Mouse (Mus musculus) neural tube, embryonic 15.5 days (tissue): ENCODE measurements around the gene Qsox1. TPM values are rescaled to one million over a fixed set of nuclear protein-coding genes. Genes with fewer than 3 reads are reported as not detected.

ENCODE experiments used
- ATAC-seq: fragments of 200-750 bp; cut with Nextera tagmentation; 2 replicates; pipeline ENCODE4 v1.8.0; 2017; ENCODE audit warnings: mild to moderate bottlenecking, moderate TSS enrichment, moderate library complexity; ENCODE audit not compliant: low FRiP score
- H3K27ac ChIP-seq: fragments of 300-500 bp; sonication (generic); replicated peaks from 2 replicates; pipeline ENCODE4 v1.5.1; 2015; ENCODE audit warnings: mild to moderate bottlenecking, inconsistent platforms
- H3K27me3 ChIP-seq: fragments of 300-500 bp; sonication (generic); replicated peaks from 2 replicates; pipeline ENCODE4 v1.6.1; 2015; ENCODE audit warnings: inconsistent platforms
- H3K36me3 ChIP-seq: fragments of 300-500 bp; sonication (generic); 2 replicates; pipeline ENCODE4 v1.6.1; 2015; ENCODE audit warnings: inconsistent platforms
- H3K4me1 ChIP-seq: fragments of 300-500 bp; sonication (generic); 2 replicates; pipeline ENCODE4 v1.6.1; 2015; ENCODE audit warnings: inconsistent platforms
- H3K4me2 ChIP-seq: fragments of 300-500 bp; sonication (generic); 2 replicates; pipeline ENCODE4 v1.6.1; 2015; ENCODE audit warnings: inconsistent platforms, mild to moderate bottlenecking, moderate library complexity
- H3K4me3 ChIP-seq: fragments of 300-500 bp; sonication (generic); replicated peaks from 2 replicates; pipeline ENCODE4 v1.5.1; 2015; ENCODE audit warnings: mild to moderate bottlenecking, inconsistent platforms
- H3K9ac ChIP-seq: fragments of 300-500 bp; sonication (generic); replicated peaks from 2 replicates; pipeline ENCODE4 v1.6.1; 2015; ENCODE audit warnings: mild to moderate bottlenecking, inconsistent platforms
- H3K9me3 ChIP-seq: fragments of 300-500 bp; sonication (generic); replicated peaks from 2 replicates; pipeline ENCODE4 v1.6.1; 2016; ENCODE audit warnings: inconsistent platforms
- WGBS: fragments of 180-500 bp; shearing (Covaris S2); methylation state at CpG from one replicate; pipeline ENCODE4 v1.1.7; 2015; ENCODE audit warnings: mixed read lengths; 5-methylcytosine and 5-hydroxymethylcytosine counted together
- polyA plus RNA-seq: library from polyadenylated mRNA; unstranded; fragments of >200 nt; fragmentation: Nextera tagmentation; extraction: Ambion mirVana; gene quantifications from 2 replicates; pipeline ENCODE4 v1.2.1, GENCODE M21; 2015

Qsox1 gene
- polyA plus RNA-seq, 1 experiment from 2014 or later: 20.4 TPM

DNA sequence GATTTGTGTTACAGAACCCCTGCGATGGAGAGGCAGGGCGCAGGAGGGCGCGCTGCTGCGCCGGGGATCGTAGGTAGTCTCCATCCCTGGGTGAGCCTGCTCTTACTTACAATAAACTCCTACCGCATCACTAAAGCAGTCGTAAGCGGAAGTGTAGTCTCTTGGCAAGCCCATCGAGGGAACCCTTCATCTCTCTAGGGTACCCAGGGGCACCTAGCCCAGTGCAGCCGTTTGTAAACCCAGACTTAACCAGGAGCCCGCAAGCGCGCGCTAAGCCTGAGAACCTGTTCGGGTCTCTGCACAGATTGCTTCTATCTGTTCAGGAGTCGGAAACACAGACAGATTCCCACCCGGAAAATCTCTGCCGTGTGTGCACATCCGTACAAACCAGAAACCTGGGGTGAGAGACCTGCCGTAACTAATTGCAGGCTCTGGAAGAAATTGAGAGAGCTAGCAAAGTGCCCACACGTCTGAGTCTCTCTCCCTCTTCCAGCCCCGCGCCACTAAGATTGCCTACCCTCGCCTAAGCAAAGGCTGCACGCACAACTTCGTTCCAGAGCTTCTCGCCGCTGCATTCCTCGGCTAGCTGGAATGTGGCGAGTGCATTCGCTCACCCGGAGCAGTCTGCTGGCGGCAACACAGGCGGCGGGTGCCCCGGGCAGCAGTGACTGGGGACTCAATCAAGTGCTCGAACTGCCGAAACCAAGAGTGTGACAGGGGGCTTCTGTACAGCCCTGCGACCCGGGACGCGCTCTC is 71.9 kb downstream of the Qsox1 start:
- peak overlapping the region; percentile 76 for H3K4me2 ChIP-seq
- no peak overlapping the region for H3K27ac ChIP-seq
- WGBS: under 1% methylated on average over 44 of the region's 44 CpGs

DNA sequence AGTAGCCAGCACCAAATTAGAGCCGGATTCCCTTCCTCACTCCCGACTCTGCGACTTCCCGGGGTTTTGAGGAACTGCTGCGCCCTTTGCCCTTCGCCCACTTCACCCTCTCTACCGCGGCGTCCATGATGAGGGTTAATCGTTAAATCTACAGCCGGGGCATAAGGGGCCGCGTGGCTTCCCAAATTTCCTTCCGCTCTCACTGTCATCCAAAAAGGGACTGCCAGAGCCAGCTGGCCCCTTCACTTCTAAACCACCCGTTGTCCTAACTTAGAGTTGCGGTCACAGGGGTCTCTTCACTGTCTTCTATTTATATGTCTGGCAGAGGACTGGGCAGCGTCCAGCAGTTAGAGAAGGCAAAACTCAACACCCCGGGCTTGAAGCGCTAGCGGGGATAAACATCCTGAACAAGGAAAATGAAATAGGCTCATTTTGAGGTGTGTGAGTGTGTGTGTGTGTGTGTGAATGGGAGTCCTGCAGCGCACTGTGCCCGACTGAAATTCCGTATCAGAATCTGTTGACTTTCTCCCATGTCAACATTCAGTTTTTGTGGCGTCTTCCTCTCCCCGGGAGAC is 74.8 kb downstream of the Qsox1 start:
- Histone ChIP-seq H3K9me3 (no peaks in the 10 kb centered on the region), H3K9ac (no peak overlapping the region), H3K27me3 (peaks cover 88% of the 10 kb centered on the region), H3K4me1 (peaks cover 34% of the 10 kb centered on the region), H3K4me3 (0 out of 2 replicates have a peak overlapping the region, but pooled peaks have one; percentile 3), H3K4me2 (no peak overlapping the region; the same call in 1 of the 2 replicates), H3K36me3 (no peaks in the 10 kb centered on the region), H3K27ac (no peak overlapping the region)
- 2% methylated on average over 25 of the region's 25 CpGs for WGBS
- ATAC-seq: no peak

More for the DNA sequence above, 71.9 kb downstream of the Qsox1 start:
- H3K9ac ChIP-seq: no peak overlapping the region
- H3K9me3 ChIP-seq: no peaks in the 10 kb centered on the region
- H3K4me3 ChIP-seq: peak overlapping the region; percentile 40
- ATAC-seq: no peak
- H3K4me1 ChIP-seq: peaks cover 39% of the 10 kb centered on the region
- H3K27me3 ChIP-seq: peaks cover 86% of the 10 kb centered on the region
- no peaks in the 10 kb centered on the region for H3K36me3 ChIP-seq

DNA sequence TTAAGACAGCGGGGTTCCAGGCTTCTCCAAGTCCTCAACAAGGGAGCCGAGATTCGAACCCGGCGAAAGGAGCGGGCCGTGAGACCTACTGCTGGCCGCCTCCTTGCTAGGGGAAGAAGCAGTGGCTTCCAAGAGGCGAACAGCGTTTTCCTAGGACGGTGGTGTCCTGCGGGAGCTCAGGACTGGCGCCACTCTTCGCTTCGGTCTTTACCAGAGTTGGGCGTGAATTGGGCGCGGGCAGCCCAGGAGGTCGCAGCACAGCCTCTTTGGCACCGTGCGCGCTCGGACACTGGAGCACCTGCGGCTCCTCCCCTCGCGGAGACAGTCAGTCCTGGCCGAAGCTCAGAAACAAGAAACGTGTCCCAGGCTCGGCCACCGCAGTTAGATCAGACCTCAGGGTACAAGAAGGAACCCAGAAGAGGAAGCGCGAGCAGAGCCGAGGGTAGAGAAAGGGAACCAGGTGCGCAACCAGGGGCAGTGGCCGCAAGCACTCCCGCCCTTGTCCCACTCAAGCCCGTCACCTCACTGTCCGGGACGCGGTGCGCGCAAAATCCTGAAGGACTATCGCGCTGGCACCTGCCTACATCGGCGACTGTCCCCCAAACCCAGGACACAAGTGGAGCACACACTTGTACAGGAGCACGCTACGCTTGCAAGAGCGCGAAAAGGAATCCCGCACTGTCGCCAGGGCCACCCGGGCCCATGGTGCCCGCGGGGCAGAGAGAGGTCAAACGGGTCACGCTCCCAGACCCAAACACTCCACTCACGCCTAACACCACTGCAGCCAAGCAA is 75.5 kb downstream of the Qsox1 start:
- WGBS: under 1% methylated on average over 58 of the region's 58 CpGs
- ATAC-seq: no peak
- peak overlapping the region; percentile 3; the same call in 1 of the 2 replicates for H3K4me3 ChIP-seq
- no peaks in the 10 kb centered on the region for H3K9me3 ChIP-seq
- H3K27me3 ChIP-seq: peaks cover 88% of the 10 kb centered on the region
- H3K9ac ChIP-seq: no peak overlapping the region
- no peak overlapping the region for H3K27ac ChIP-seq
- H3K36me3 ChIP-seq: no peaks in the 10 kb centered on the region
- peaks cover 28% of the 10 kb centered on the region for H3K4me1 ChIP-seq
- H3K4me2 ChIP-seq: no peak overlapping the region; the same call in 1 of the 2 replicates

DNA sequence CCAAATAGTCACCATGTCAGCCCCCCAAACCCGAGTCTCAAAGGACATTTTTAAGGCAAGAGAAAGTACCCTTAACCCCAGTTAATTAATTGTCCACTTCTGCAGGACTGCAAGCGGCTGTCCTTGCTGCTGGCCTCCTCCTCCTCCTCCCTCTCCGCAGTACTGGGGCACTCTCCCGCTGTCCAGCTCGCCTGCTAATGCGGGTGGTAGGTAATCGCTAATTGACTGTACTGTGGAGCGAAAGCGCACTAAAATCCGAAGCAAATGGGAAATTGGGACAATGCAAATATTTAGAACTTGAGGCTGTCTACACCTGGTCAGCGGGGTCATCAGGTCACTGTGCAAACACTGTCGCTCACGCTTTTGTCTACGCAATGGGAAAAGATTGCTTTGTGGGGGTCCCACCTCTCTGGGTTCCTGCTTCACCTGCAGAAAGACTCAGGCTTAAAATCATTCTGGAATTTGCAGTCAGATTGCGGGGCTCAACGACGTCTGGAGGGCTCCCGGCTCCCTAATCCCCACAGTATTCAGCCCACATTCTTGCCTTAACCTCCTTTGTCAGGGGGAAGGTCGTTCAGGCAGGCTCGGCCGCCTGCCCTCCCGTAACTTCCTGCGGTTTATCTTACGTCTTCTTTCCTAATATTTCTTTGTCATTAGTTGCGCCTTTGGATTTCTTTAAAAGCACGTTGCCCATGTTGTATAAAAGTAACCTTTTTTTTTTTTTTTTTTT is 76.4 kb downstream of the Qsox1 start:
- H3K9me3 ChIP-seq: no peaks in the 10 kb centered on the region
- H3K4me3 ChIP-seq: no peak overlapping the region
- peaks cover 18% of the 10 kb centered on the region for H3K4me1 ChIP-seq
- peaks cover 89% of the 10 kb centered on the region for H3K27me3 ChIP-seq
- no peak overlapping the region for H3K27ac ChIP-seq
- no peak overlapping the region for H3K9ac ChIP-seq
- no peak for ATAC-seq
- H3K4me2 ChIP-seq: no peak overlapping the region
- no peaks in the 10 kb centered on the region for H3K36me3 ChIP-seq
- 1% methylated on average over 26 of the region's 26 CpGs for WGBS

DNA sequence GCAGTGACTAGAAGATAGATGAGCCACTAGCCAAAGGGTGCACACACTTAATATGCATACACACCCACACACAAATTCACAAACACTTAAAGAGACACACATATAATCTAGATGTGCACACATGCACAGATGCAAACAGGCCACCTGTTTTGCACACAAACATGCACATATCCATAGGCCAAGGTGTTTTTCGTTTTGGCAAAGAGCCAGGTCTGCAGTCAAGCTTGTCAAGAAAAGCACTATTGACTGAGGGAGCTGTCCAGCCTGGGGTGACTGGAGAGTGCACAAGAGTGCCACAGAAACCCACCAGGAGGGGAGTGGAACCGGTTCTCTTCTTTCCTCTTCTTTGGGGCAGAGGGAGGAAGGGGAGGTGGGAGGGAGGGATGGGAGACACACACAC is 81.5 kb downstream of the Qsox1 start:
- peaks cover 7% of the 10 kb centered on the region for H3K4me1 ChIP-seq
- H3K9me3 ChIP-seq: no peaks in the 10 kb centered on the region
- no peak overlapping the region for H3K4me2 ChIP-seq
- H3K27ac ChIP-seq: no peak overlapping the region
- H3K36me3 ChIP-seq: no peaks in the 10 kb centered on the region
- H3K9ac ChIP-seq: no peak overlapping the region
- WGBS: 0% methylated on average over 2 of the region's 2 CpGs
- H3K27me3 ChIP-seq: peaks cover 86% of the 10 kb centered on the region
- H3K4me3 ChIP-seq: no peak overlapping the region
- no peak for ATAC-seq

- peaks cover 7% of the 10 kb centered on the region for H3K4me1 ChIP-seq
- no peaks in the 10 kb centered on the region for H3K36me3 ChIP-seq
- ATAC-seq: peak; percentile 35; the same call in 1 of the 2 replicates
- H3K9me3 ChIP-seq: no peaks in the 10 kb centered on the region
- peak overlapping the region; percentile 12; the same call in 1 of the 2 replicates for H3K4me3 ChIP-seq
- peaks cover 79% of the 10 kb centered on the region for H3K27me3 ChIP-seq
- WGBS: 1% methylated on average over 23 of the region's 23 CpGs
- no peak overlapping the region for H3K27ac ChIP-seq
- no peak overlapping the region for H3K9ac ChIP-seq
- H3K4me2 ChIP-seq: peak overlapping the region; percentile 36
Measured at GRCm38 (mm10) chr1:155729113-155729795, 83.4 kb downstream of the Qsox1 start.

- Histone ChIP-seq H3K4me1 (peaks cover 10% of the 10 kb centered on the region), H3K4me3 (no peak overlapping the region), H3K9ac (no peak overlapping the region), H3K36me3 (no peaks in the 10 kb centered on the region), H3K4me2 (no peak overlapping the region), H3K27me3 (peaks cover 82% of the 10 kb centered on the region), H3K27ac (no peak overlapping the region), H3K9me3 (no peaks in the 10 kb centered on the region)
- WGBS: 22% methylated on average over 10 of the region's 10 CpGs
- ATAC-seq: no peak
Measured at GRCm38 (mm10) chr1:155727830-155728229, 84.9 kb downstream of the Qsox1 start.

Other genes starting within 250 kb of the Qsox1 start
- gene Lhx4, start 61.2 kb downstream of the Qsox1 start, polyA plus RNA-seq: 3.5 and 5.0 TPM in 2 replicates
- gene Cep350, start 160.4 kb upstream of the Qsox1 start, polyA plus RNA-seq: 9.1 and 10.1 TPM in 2 replicates
- 60.0 and 75.9 TPM in 2 replicates for gene Tor1aip2, start 222.5 kb upstream of the Qsox1 start, polyA plus RNA-seq
- 20.4 and 22.6 TPM in 2 replicates for gene Tor1aip1, start 223.6 kb upstream of the Qsox1 start, polyA plus RNA-seq